Mouse (Mus musculus): ENCODE measurements at regions not wholly inside any gene's neighbourhood (a gene's known extent, or its start where the extent isn't known, plus 50 kb on each side); places are given as distances from the start of the nearest gene placed in this dataset.

- no peak for TF ChIP-seq POLR2A (IDR thresholded peaks at IDR 0.05; ENCODE audit: low read depth, low read length)
- TF ChIP-seq CTCF (IDR thresholded peaks at IDR 0.05; ENCODE audit: borderline replicate concordance, insufficient read depth, low read length), result no peak
- H3K4me3 ChIP-seq (ENCODE audit: insufficient read depth, low read length), result no peak overlapping the region
- H3K27ac ChIP-seq (ENCODE audit: insufficient read depth, low read length), result no peak overlapping the region
- H3K4me1 ChIP-seq (ENCODE audit: control insufficient read depth, insufficient read depth, low read length), result no peaks in the 10 kb centered on the region
Observed at GRCm38 (mm10) chr5:51397528-51397927, 170.0 kb downstream of the Ppargc1a start.

DNA sequence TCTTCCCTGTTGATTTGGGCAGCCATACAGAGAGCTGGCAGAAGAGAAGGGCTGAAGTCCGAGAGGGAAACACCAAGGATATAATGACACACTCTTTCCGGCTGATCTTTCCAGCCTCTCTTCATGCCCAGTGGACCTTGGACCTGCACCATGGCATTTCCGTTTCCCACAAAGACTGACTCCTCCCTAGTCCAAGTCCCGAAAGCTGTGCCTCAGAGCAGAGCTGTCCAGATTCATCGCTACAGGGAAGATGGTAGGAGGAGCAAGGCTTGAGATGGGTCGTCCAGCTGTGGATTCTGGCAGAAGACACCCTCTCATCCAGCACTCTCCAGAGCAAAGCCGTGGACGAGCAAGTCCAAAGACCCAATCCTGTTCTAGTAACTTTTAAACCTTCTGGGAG lies 176.2 kb downstream of the Ppargc1a start:
- H3K4me3 ChIP-seq (ENCODE audit: insufficient read depth, low read length), result no peak overlapping the region
- no peak for TF ChIP-seq POLR2A (IDR thresholded peaks at IDR 0.05; ENCODE audit: low read depth, low read length)
- TF ChIP-seq CTCF (IDR thresholded peaks at IDR 0.05; ENCODE audit: borderline replicate concordance, insufficient read depth, low read length), result no peak
- H3K27ac ChIP-seq (ENCODE audit: insufficient read depth, low read length), result no peak overlapping the region
- H3K4me1 ChIP-seq (ENCODE audit: control insufficient read depth, insufficient read depth, low read length), result no peaks in the 10 kb centered on the region

GRCm38 (mm10) chr5:51387751-51388150 lies 179.8 kb downstream of the Ppargc1a start:
- Histone ChIP-seq H3K27ac (ENCODE audit: insufficient read depth, low read length) (no peak overlapping the region), H3K4me3 (ENCODE audit: insufficient read depth, low read length) (no peak overlapping the region), H3K4me1 (ENCODE audit: control insufficient read depth, insufficient read depth, low read length) (no peaks in the 10 kb centered on the region)
- TF ChIP-seq POLR2A (IDR thresholded peaks at IDR 0.05; ENCODE audit: low read depth, low read length) (no peak), CTCF (IDR thresholded peaks at IDR 0.05; ENCODE audit: borderline replicate concordance, insufficient read depth, low read length) (no peak)

DNA sequence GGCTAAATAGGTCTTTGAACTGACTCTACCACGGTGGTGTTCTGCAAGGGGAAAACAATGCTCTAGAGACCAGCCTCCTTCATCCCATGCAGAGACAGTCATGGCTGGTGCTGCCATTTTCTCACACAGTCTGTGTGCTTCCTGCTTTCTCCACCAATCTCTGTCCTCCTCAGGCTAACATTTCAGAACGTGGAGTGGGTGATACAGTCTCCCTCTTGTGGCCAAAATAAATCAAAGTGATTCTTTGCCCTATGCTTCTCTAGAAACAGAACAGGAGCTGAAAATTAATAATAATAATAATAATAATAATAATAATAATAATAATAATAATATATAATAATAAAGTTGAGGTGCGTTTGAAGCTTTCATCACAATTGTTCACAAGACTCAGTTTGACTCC lies 181.1 kb downstream of the Ppargc1a start:
- Histone ChIP-seq H3K4me3 (ENCODE audit: insufficient read depth, low read length) (no peak overlapping the region), H3K4me1 (ENCODE audit: control insufficient read depth, insufficient read depth, low read length) (no peaks in the 10 kb centered on the region), H3K27ac (ENCODE audit: insufficient read depth, low read length) (no peak overlapping the region)
- TF ChIP-seq POLR2A (IDR thresholded peaks at IDR 0.05; ENCODE audit: low read depth, low read length) (no peak), CTCF (IDR thresholded peaks at IDR 0.05; ENCODE audit: borderline replicate concordance, insufficient read depth, low read length) (no peak)

DNA sequence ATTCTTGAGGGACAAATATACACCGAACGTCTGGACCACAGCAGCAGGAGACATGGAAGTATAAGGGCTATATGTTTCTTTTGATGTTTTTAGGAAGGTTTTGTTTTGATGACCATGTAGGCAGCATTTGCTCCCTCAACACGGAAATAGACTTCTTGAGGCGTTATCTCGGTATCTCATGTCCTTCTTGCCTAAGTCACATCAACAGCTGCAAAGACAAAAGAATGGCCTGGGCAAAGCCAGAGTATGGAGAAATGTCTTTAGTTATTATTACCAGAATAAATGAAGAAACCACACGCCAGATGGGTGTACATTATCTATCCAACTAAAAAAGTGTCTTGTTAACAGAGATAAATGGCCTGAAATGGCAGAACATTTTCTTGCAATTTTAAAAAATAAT lies 183.2 kb downstream of the Ppargc1a start:
- no peak overlapping the region for H3K27ac ChIP-seq (ENCODE audit: insufficient read depth, low read length)
- H3K4me1 ChIP-seq (ENCODE audit: control insufficient read depth, insufficient read depth, low read length), result no peaks in the 10 kb centered on the region
- no peak overlapping the region for H3K4me3 ChIP-seq (ENCODE audit: insufficient read depth, low read length)
- TF ChIP-seq POLR2A (IDR thresholded peaks at IDR 0.05; ENCODE audit: low read depth, low read length) (no peak), CTCF (IDR thresholded peaks at IDR 0.05; ENCODE audit: borderline replicate concordance, insufficient read depth, low read length) (no peak)

GRCm38 (mm10) chr5:51359101-51359500 lies 208.4 kb downstream of the Ppargc1a start:
- H3K27ac ChIP-seq (ENCODE audit: insufficient read depth, low read length), result no peak overlapping the region
- no peak overlapping the region for H3K4me3 ChIP-seq (ENCODE audit: insufficient read depth, low read length)
- TF ChIP-seq CTCF (IDR thresholded peaks at IDR 0.05; ENCODE audit: borderline replicate concordance, insufficient read depth, low read length) (no peak), POLR2A (IDR thresholded peaks at IDR 0.05; ENCODE audit: low read depth, low read length) (no peak)
- H3K4me1 ChIP-seq (ENCODE audit: control insufficient read depth, insufficient read depth, low read length), result no peaks in the 10 kb centered on the region

DNA sequence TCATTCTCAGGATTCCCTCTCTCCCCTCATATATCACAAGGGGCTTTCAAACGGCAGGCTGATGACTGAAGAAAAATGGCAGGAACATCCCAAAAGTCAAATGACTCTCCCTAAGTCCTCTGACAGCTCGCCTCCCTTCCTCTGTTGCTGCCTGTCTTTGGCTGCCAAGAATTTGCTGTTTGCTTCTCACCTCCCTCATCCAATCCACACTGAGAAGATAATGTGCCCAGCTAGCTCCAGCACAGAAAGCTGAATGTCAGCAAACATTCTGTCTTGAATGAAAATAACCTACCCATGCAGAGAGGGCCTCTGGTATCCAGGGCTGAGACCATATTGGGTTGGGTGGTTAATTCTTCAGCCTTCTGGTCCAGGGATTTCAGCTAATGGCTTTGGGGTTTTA lies 219.3 kb downstream of the Ppargc1a start:
- H3K27ac ChIP-seq (ENCODE audit: insufficient read depth, low read length), result no peak overlapping the region
- TF ChIP-seq CTCF (IDR thresholded peaks at IDR 0.05; ENCODE audit: borderline replicate concordance, insufficient read depth, low read length) (no peak), POLR2A (IDR thresholded peaks at IDR 0.05; ENCODE audit: low read depth, low read length) (no peak)
- no peaks in the 10 kb centered on the region for H3K4me1 ChIP-seq (ENCODE audit: control insufficient read depth, insufficient read depth, low read length)
- no peak overlapping the region for H3K4me3 ChIP-seq (ENCODE audit: insufficient read depth, low read length)

- TF ChIP-seq POLR2A (IDR thresholded peaks at IDR 0.05; ENCODE audit: low read depth, low read length) (no peak), CTCF (IDR thresholded peaks at IDR 0.05; ENCODE audit: borderline replicate concordance, insufficient read depth, low read length) (no peak)
- Histone ChIP-seq H3K4me1 (ENCODE audit: control insufficient read depth, insufficient read depth, low read length) (no peaks in the 10 kb centered on the region), H3K27ac (ENCODE audit: insufficient read depth, low read length) (no peak overlapping the region), H3K4me3 (ENCODE audit: insufficient read depth, low read length) (no peak overlapping the region)
Observed at GRCm38 (mm10) chr5:51329142-51329541, 238.4 kb downstream of the Ppargc1a start.

DNA sequence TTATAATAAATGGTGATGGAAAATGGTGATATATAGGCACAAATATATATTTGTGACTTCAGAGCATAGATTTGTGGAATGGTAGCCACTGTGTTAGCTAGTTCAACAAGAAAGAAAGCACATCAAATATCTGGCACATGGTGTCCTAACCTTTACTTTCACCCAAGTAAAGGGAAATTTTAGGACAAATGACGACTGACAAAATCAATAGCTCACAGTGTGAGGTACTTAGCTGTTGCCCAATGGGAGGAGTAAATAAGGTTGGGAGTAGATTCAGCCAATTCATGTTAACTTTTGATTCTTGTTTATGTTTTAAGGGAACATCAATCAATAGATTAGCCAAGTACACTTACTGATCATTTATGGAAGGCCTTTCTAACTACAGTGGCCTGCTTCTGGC lies 278.3 kb downstream of the Ppargc1a start:
- Histone ChIP-seq H3K4me3 (ENCODE audit: insufficient read depth, low read length) (no peak overlapping the region), H3K27ac (ENCODE audit: insufficient read depth, low read length) (no peak overlapping the region), H3K4me1 (ENCODE audit: control insufficient read depth, insufficient read depth, low read length) (no peaks in the 10 kb centered on the region)
- TF ChIP-seq CTCF (IDR thresholded peaks at IDR 0.05; ENCODE audit: borderline replicate concordance, insufficient read depth, low read length) (no peak), POLR2A (IDR thresholded peaks at IDR 0.05; ENCODE audit: low read depth, low read length) (no peak)

- no peak overlapping the region for H3K27ac ChIP-seq (ENCODE audit: insufficient read depth, low read length)
Observed at GRCm38 (mm10) chr5:51288234-51288633, 279.3 kb downstream of the Ppargc1a start.

GRCm38 (mm10) chr5:51241156-51241555 lies 326.4 kb downstream of the Ppargc1a start:
- Histone ChIP-seq H3K4me3 (ENCODE audit: insufficient read depth, low read length) (no peak overlapping the region), H3K4me1 (ENCODE audit: control insufficient read depth, insufficient read depth, low read length) (no peaks in the 10 kb centered on the region), H3K27ac (ENCODE audit: insufficient read depth, low read length) (no peak overlapping the region)
- no peak for TF ChIP-seq CTCF (IDR thresholded peaks at IDR 0.05; ENCODE audit: borderline replicate concordance, insufficient read depth, low read length)
- no peak for TF ChIP-seq POLR2A (IDR thresholded peaks at IDR 0.05; ENCODE audit: low read depth, low read length)

More at GRCm38 (mm10) chr5:51288234-51288633, 279.3 kb downstream of the Ppargc1a start:
- Histone ChIP-seq H3K4me3 (ENCODE audit: insufficient read depth, low read length) (no peak overlapping the region), H3K4me1 (ENCODE audit: control insufficient read depth, insufficient read depth, low read length) (no peaks in the 10 kb centered on the region)
- no peak for TF ChIP-seq POLR2A (IDR thresholded peaks at IDR 0.05; ENCODE audit: low read depth, low read length)
- TF ChIP-seq CTCF (IDR thresholded peaks at IDR 0.05; ENCODE audit: borderline replicate concordance, insufficient read depth, low read length), result no peak

Measured in embryonic fibroblast, embryonic 13.5 days (primary cell).